Mouse (Mus musculus) adipocyte (in vitro differentiated cells): Measurements from ENCODE around the gene Slc16a3.

ENCODE experiments used
- DNase-seq: peaks from one replicate; pipeline ENCODE4 v3.0.0-alpha.2; 2016; ENCODE audit warnings: low spot score

Gene Slc16a3

DNA sequence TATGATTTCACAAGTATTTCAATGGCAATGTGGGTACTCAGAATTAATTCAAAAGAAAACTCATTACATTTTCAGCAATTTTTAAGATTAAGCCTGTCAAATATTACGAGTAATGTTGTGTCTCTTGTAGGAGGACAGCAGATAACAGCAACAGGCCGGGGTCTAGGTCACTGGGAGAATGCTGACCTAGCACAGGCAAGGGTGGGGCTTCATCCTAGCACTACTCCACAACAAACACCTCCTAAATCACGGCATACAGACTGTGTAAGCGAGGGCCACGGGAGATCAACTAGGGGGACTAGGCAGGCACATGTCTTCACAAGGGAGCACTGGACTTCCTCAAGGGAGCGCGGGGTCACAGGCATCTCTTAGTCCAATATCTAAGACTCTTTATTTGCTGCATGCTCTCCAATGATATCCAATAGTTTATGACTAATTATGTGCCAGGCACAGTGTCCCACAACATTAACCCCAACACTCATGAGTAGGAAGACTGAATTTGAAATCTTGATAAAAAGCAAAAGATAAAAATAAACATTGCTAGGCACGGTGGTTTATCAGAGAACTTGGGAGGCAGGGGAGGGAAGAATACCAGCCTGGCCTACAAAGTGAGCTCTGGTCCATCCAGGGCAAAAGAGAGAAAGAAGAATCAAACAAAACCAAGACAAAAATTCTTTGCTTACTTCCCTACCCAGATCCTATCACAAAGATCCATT lies 31.6 kb downstream of the Slc16a3 start:
- DNase-seq: no peak

GRCm38 (mm10) chr11:120980427-120981035 lies 32.3 kb downstream of the Slc16a3 start:
- no peak for DNase-seq

GRCm38 (mm10) chr11:120981661-120982060 lies 33.4 kb downstream of the Slc16a3 start:
- DNase-seq: no peak

- DNase-seq: no peak
These were observed 34.2 kb downstream of the Slc16a3 start for GRCm38 (mm10) chr11:120982459-120982858.

DNA sequence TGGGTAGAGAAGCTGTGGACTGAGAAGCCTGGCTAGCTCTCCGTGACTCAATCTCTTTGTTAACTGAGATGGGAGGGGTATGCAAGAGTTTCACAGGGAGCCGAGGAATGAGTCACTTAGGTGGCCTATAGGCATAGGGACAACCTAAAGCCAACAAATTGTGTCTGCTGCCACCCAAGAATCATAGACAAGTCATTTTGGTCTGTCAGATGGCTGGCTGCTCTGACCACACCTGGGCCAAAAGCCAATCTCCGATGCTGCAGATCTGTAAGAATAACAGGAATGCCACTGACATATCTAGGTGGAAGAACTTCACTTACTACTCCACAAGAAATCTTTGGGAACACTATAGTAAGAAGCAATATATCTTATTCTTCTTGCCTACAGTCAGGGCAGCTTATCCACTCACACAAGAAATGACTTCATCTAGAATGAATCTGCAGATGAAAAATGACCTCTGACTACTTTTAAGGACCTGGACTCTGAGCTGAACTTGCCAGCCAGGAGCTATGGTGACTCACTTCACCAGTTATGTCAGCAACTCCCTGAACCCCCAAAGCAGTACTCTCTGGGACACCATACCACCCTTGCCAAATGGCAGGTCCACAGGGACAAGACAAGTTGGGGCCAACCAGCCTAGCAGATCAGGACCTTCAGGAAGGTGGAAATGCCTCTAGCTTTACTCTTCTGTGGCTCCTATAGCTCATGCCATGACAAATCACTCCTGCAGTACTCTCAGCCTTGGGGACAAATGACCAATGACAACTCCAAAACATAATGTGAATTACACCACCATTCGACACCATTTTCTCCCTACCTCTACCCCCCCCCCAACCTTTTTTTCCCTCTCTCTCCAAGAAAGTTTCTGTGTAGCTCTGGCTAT lies 36.4 kb downstream of the Slc16a3 start:
- no peak for DNase-seq

GRCm38 (mm10) chr11:120987608-120988007 lies 39.3 kb downstream of the Slc16a3 start:
- DNase-seq: no peak

- peak; percentile 31 for DNase-seq
These were observed 40.1 kb downstream of the Slc16a3 start for GRCm38 (mm10) chr11:120988410-120988809.

GRCm38 (mm10) chr11:120989523-120989922 lies 41.2 kb downstream of the Slc16a3 start:
- DNase-seq: peak; percentile 35

- DNase-seq: peak; percentile 63
These were observed 42.0 kb downstream of the Slc16a3 start for GRCm38 (mm10) chr11:120990126-120990781.

DNA sequence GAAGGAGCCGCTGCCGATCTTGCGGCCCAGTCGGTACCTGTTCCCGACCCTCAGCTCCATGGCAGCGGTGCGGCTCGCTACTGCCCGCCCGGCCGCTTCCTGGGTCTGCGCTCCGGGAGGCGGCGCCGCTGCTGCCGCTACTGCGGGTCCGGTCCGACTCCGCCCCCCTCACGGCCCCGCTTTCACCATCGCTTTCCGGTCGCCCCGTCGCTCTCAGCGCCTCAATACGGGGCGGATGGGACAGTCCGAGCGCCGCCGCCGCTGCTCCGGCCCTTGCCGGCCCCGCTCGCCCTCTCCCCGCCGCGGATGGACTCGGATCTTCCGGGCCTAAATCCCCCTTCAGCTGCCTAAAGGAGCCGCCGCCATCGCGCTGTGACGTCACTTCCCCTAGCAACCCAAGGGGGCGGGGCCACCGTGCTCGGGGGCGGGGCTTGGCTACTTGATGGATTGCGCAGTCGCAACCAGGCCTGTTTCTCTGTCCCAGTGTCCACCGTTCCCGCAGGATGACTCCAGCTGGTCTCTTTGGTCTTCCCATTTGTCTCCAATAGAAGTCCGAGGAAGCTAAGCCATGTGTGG lies 42.8 kb downstream of the Slc16a3 start, which contains the start of gene Csnk1d:
Csnk1d (minus strand) TSS at position 380 of the 576 bp plus-strand sequence.
- peak; percentile 96 for DNase-seq

- DNase-seq: peak; percentile 53
These were observed 43.5 kb downstream of the Slc16a3 start for GRCm38 (mm10) chr11:120991791-120992190.

- DNase-seq: no peak
These were observed 44.8 kb downstream of the Slc16a3 start for GRCm38 (mm10) chr11:120993080-120993479.

DNA sequence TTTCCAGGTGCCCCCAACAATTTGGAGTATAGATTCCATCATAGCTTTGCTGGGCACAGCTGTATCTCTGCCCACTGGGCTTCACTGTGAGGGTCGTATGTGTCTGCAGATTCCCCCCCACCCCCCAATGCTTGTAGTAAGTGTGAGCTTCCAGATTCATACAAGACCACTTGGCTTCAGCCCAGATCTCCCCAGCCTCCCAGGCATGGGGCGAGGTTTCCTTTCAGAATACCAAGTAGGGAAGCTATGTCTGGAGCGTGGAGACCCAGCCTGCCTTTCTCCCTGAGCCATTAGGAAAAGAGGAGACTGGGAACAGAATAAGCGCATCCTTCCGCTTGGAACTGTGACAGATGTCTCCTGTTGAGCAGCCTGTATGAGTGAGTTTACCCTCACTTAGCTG lies 45.3 kb downstream of the Slc16a3 start:
- no peak for DNase-seq

GRCm38 (mm10) chr11:120994741-120995140 lies 46.5 kb downstream of the Slc16a3 start:
- no peak for DNase-seq

DNA sequence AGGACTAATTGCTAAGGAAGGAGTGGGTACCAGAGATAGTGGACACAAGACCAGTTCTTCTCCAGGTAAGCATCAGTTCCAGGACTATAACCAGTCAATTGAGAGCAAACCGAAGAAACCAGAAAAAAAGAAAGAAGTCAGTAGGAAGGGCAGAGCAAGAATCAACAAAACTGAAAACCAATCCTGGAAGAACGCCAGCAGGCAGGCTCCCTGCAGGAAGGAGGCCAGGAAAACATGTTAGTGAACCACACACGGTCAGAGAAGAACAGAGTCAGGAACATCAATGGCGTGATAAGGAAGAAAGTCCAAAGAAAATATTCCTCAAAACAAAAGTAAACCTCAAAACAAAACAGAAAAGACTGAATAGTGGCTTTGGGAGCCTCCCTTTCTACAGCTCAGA lies 53.7 kb downstream of the Slc16a3 start:
- peak; percentile 69 for DNase-seq

GRCm38 (mm10) chr11:121004281-121004680 lies 56.0 kb downstream of the Slc16a3 start:
- no peak for DNase-seq

DNA sequence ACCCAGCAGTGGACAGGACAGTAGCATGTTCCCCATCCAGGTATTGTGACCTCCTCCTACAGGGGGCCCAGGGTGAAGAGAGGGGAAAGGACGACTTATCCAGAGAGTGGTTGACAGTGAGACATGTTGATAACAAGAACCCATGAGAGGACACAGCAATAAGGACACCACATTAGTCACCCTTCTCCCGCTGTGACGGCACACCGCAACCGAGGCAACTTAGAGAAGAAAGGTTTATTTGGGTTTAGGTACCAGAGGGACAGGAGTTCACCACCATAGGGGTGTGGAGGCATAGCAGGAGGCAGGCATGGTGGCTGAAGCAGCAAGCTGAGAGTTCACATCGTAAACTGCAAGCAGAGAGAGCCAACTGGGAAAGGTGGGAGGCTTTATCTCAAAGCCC lies 57.9 kb downstream of the Slc16a3 start:
- no peak for DNase-seq

- no peak for DNase-seq
These were observed 61.9 kb downstream of the Slc16a3 start for GRCm38 (mm10) chr11:121010044-121010755.
